Mouse (Mus musculus) T-helper 1 cell (primary cell): ENCODE measurements around the gene Aox3.

Experiments used
- in situ Hi-C: fragments of 300-600 bp; cut with MboI, MseI; formaldehyde crosslinking; loops from one replicate; pipeline ENCODE4 v1.15.1; 2025; ENCODE audit warnings: high pct_unique_total_duplicates

Aox3 gene

GRCm38 (mm10) chr1:58105685-58106084 lies 7.2 kb upstream of the Aox3 start:
- in situ Hi-C loops = no loop called here

GRCm38 (mm10) chr1:58107066-58107465 lies 5.9 kb upstream of the Aox3 start:
- in situ Hi-C loops = no loop called here

GRCm38 (mm10) chr1:58110241-58110640 lies 2.7 kb upstream of the Aox3 start:
- in situ Hi-C loops = no loop called here

- in situ Hi-C loops = no loop called here
Observed at GRCm38 (mm10) chr1:58111315-58111714, 1.6 kb upstream of the Aox3 start.

- in situ Hi-C loops = no loop called here
Observed at GRCm38 (mm10) chr1:58113441-58113840, 511 bp downstream of the Aox3 start.

- in situ Hi-C loops = no loop called here
Observed at GRCm38 (mm10) chr1:58114021-58114560, 1.2 kb downstream of the Aox3 start.

- in situ Hi-C loops = no loop called here
Observed at GRCm38 (mm10) chr1:58114666-58115375, 1.9 kb downstream of the Aox3 start.

GRCm38 (mm10) chr1:58118231-58118630 lies 5.3 kb downstream of the Aox3 start:
- in situ Hi-C loops = no loop called here

- in situ Hi-C loops = no loop called here
Observed at GRCm38 (mm10) chr1:58124901-58125300, 12.0 kb downstream of the Aox3 start.

GRCm38 (mm10) chr1:58137891-58138290 lies 25.0 kb downstream of the Aox3 start:
- in situ Hi-C loops = no loop called here

GRCm38 (mm10) chr1:58138986-58139385 lies 26.1 kb downstream of the Aox3 start:
- in situ Hi-C loops = no loop called here

- in situ Hi-C loops = no loop called here
Observed at GRCm38 (mm10) chr1:58140607-58141006, 27.7 kb downstream of the Aox3 start.

GRCm38 (mm10) chr1:58144384-58145069 lies 31.6 kb downstream of the Aox3 start:
- in situ Hi-C loops = no loop called here

GRCm38 (mm10) chr1:58146026-58146425 lies 33.1 kb downstream of the Aox3 start:
- in situ Hi-C loops = no loop called here

GRCm38 (mm10) chr1:58147776-58148175 lies 34.8 kb downstream of the Aox3 start:
- in situ Hi-C loops = no loop called here

- in situ Hi-C loops = loop anchor here (10.0 kb wide), 1 partner anchor 123 kb away; the partner anchor contains the start of gene Aox2
Observed at GRCm38 (mm10) chr1:58152247-58152646, 39.3 kb downstream of the Aox3 start.

GRCm38 (mm10) chr1:58156747-58157146 lies 43.8 kb downstream of the Aox3 start:
- in situ Hi-C loops = loop anchor here (10.0 kb wide), 1 partner anchor 118 kb away; the partner anchor contains the start of gene Aox2

GRCm38 (mm10) chr1:58169893-58170292 lies 57.0 kb downstream of the Aox3 start:
- in situ Hi-C loops = no loop called here

- in situ Hi-C loops = no loop called here
Observed at GRCm38 (mm10) chr1:58188514-58189175, 75.7 kb downstream of the Aox3 start.

- in situ Hi-C loops = no loop called here
Observed at GRCm38 (mm10) chr1:58194317-58194716, 81.4 kb downstream of the Aox3 start.

- in situ Hi-C loops = no loop called here
Observed at GRCm38 (mm10) chr1:58194988-58195387, 82.1 kb downstream of the Aox3 start.

GRCm38 (mm10) chr1:58195541-58195940 lies 82.6 kb downstream of the Aox3 start:
- in situ Hi-C loops = no loop called here
